Mouse (Mus musculus) thymus, postnatal 0 days (tissue): ENCODE data around the gene Emx1. TPM values are rescaled to one million over a fixed set of nuclear protein-coding genes. Genes with fewer than 3 reads are reported as not detected.
A peak's percentile ranks its signal among the peaks of the same experiment; 100 is the strongest.
"Not testable (repeated sequence)": the region's sequence is repeated elsewhere in the genome, so short reads cannot be mapped to it uniquely, and the experiment has no call there.

Experiments
- DNase-seq: peaks from one replicate; pipeline ENCODE4 v3.0.0-alpha.2; 2015; ENCODE audit warnings: low spot score
- polyA plus RNA-seq: library from polyadenylated mRNA; unstranded; fragments of >200 nt; fragmentation: Nextera tagmentation; extraction: Ambion mirVana; gene quantifications from 2 replicates; pipeline ENCODE4 v1.2.1, GENCODE M21; 2015

The Emx1 gene
- polyA plus RNA-seq: 0.10 TPM in 1 of 2 replicates, not detected in the other

- DNase-seq: no peak
Measured at GRCm38 (mm10) chr6:85187340-85188211, at the start of gene Emx1. TSS of gene Emx1 (plus strand) at chr6:85187438.

- DNase-seq: no peak
Measured at GRCm38 (mm10) chr6:85139534-85139933, 47.7 kb upstream of the Emx1 start.

- DNase-seq: peak; percentile 81
Measured at GRCm38 (mm10) chr6:85141013-85141412, 46.2 kb upstream of the Emx1 start.

GRCm38 (mm10) chr6:85144466-85144865, 42.8 kb upstream of the Emx1 start:
- DNase-seq: no peak

- DNase-seq: no peak
Measured at GRCm38 (mm10) chr6:85147636-85148035, 39.6 kb upstream of the Emx1 start.

GRCm38 (mm10) chr6:85150386-85150785, 36.9 kb upstream of the Emx1 start:
- DNase-seq: no peak

GRCm38 (mm10) chr6:85153970-85154540, 33.2 kb upstream of the Emx1 start:
- DNase-seq: peak; percentile 80

GRCm38 (mm10) chr6:85154861-85155528, 32.2 kb upstream of the Emx1 start:
- peak; percentile 24 for DNase-seq

GRCm38 (mm10) chr6:85156551-85156950, 30.7 kb upstream of the Emx1 start:
- DNase-seq: not testable (repeated sequence)

GRCm38 (mm10) chr6:85158040-85158804, 29.0 kb upstream of the Emx1 start:
- not testable (repeated sequence) for DNase-seq

GRCm38 (mm10) chr6:85159092-85159760, 28.0 kb upstream of the Emx1 start:
- peak; percentile 54 for DNase-seq

- peak; percentile 73 for DNase-seq
Measured at GRCm38 (mm10) chr6:85160201-85160923, 26.9 kb upstream of the Emx1 start.

- DNase-seq: no peak
Measured at GRCm38 (mm10) chr6:85165440-85165921, 21.8 kb upstream of the Emx1 start.

GRCm38 (mm10) chr6:85179569-85179968, 7.7 kb upstream of the Emx1 start:
- DNase-seq: no peak

GRCm38 (mm10) chr6:85180036-85180435, 7.2 kb upstream of the Emx1 start:
- no peak for DNase-seq

- DNase-seq: no peak
Measured at GRCm38 (mm10) chr6:85183951-85184350, 3.3 kb upstream of the Emx1 start.

GRCm38 (mm10) chr6:85186033-85186743, 1.1 kb upstream of the Emx1 start:
- DNase-seq: no peak

- no peak for DNase-seq
Measured at GRCm38 (mm10) chr6:85186744-85187059, 536 bp upstream of the Emx1 start.
